ENCODE assay signal across 9 mouse cellular contexts in the genomic region with DNA sequence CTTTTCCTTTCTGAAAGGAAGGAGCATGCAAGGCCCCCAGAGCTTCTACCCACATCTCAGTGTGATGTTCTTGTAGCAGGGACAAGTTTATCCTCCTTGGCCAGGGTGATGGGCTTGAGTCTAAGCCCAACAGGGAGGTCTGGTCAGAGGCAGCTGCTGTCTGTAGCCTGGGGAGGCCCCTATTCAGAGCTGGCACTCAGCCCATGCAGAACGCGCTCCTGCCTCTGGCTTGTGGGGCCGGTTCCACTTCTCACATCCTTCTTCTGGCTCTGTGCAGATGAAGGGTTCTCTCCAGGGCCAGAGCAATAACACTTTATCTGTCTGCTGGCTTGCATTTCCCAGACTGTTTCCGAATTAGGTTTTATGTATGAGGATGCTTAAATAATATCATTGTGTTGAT. TPM values are rescaled to one million over a fixed set of nuclear protein-coding genes. Genes with fewer than 3 reads are reported as not detected.
DNase-seq lines count a peak whose midpoint lies in the region; ATAC-seq and TF ChIP-seq lines count a peak whose summit lies in the region.
"Had no signal": no experiment of that assay in that cellular context is flagged by ENCODE, and none has a peak within 500 bp of the region (broad histone marks: within the 10 kb centered on the region; RNA-seq: fewer than 3 reads in every experiment).

No protein-coding gene starts in this region.

- no peak for TF ChIP-seq POLR2A in lung, adult 2 months (IDR thresholded peaks at IDR 0.05; ENCODE audit: borderline replicate concordance, extremely low read depth, low read depth, low read length)

- no peak overlapping the region for H3K4me3 ChIP-seq in lung, embryonic 14.5 days (ENCODE audit: low read depth, low read length)
- no peak overlapping the region for H3K4me3 ChIP-seq in lung, adult 2 months (replicated peaks; ENCODE audit: extremely low read depth, low read depth, low read length)
- H3K4me3 ChIP-seq in heart, postnatal 0 days (ENCODE audit: low read depth, low read length): no peak overlapping the region
- no peak overlapping the region for H3K4me3 ChIP-seq in stomach, embryonic 14.5 days (ENCODE audit: low read depth, low read length)
- no peak overlapping the region for H3K4me3 ChIP-seq in hindbrain, embryonic 11.5 days (ENCODE audit: low read depth, low read length)

- peak; percentile 90 for ATAC-seq in lung, embryonic 14.5 days (ENCODE audit: insufficient read depth)
- ATAC-seq in heart, postnatal 0 days (ENCODE audit: insufficient read depth, low read depth): peak; percentile 77
- peak; percentile 78; the same call in 1 of the 2 replicates for ATAC-seq in stomach, embryonic 14.5 days (ENCODE audit: insufficient number of reproducible peaks, insufficient read depth, low FRiP score, low read depth)
- no peak for ATAC-seq in hindbrain, embryonic 11.5 days (ENCODE audit: low FRiP score)

- H3K36me3 ChIP-seq in lung, embryonic 14.5 days (ENCODE audit: insufficient read depth): no peaks in the 10 kb centered on the region
- no peaks in the 10 kb centered on the region for H3K36me3 ChIP-seq in heart, postnatal 0 days (replicated peaks; ENCODE audit: control insufficient read depth, insufficient read depth, low read length)
- no peaks in the 10 kb centered on the region for H3K36me3 ChIP-seq in stomach, embryonic 14.5 days (ENCODE audit: control insufficient read depth, insufficient read depth, low read length)
- no peaks in the 10 kb centered on the region for H3K36me3 ChIP-seq in hindbrain, embryonic 11.5 days (ENCODE audit: control insufficient read depth, insufficient read depth, low read length)

- no peak for TF ChIP-seq CTCF in lung, embryonic 14.5 days (IDR thresholded peaks at IDR 0.05; ENCODE audit: low read depth)
- no peak for TF ChIP-seq CTCF in lung, adult 2 months (IDR thresholded peaks at IDR 0.05; ENCODE audit: insufficient read depth, low read length)
- TF ChIP-seq CTCF in heart, postnatal 0 days (IDR thresholded peaks at IDR 0.05; ENCODE audit: low read depth): no peak

- peak overlapping the region; percentile 80 for H3K27ac ChIP-seq in lung, embryonic 14.5 days (ENCODE audit: low read depth)
- no peak overlapping the region for H3K27ac ChIP-seq in heart, postnatal 0 days (ENCODE audit: low read depth)
- peak overlapping the region; percentile 34; the same call in 1 of the 2 replicates for H3K27ac ChIP-seq in stomach, embryonic 14.5 days (ENCODE audit: low read length)
- H3K27ac ChIP-seq in hindbrain, embryonic 11.5 days (ENCODE audit: low read depth, low read length): no peak overlapping the region

- no peak overlapping the region for H3K4me2 ChIP-seq in lung, embryonic 14.5 days
- no peak overlapping the region for H3K4me2 ChIP-seq in heart, postnatal 0 days (ENCODE audit: low read depth, low read length)
- H3K4me2 ChIP-seq in stomach, embryonic 14.5 days (replicated peaks; ENCODE audit: low read depth, low read length): no peak overlapping the region
- H3K4me2 ChIP-seq in hindbrain, embryonic 11.5 days (replicated peaks; ENCODE audit: low read depth, low read length): no peak overlapping the region

- H3K9ac ChIP-seq in lung, embryonic 14.5 days: no peak overlapping the region
- no peak overlapping the region for H3K9ac ChIP-seq in heart, postnatal 0 days (replicated peaks; ENCODE audit: low read depth, low read length)
- no peak overlapping the region for H3K9ac ChIP-seq in stomach, embryonic 14.5 days (replicated peaks; ENCODE audit: low read depth, low read length)
- no peak overlapping the region for H3K9ac ChIP-seq in hindbrain, embryonic 11.5 days (ENCODE audit: low read depth, low read length)

- no peak for TF ChIP-seq EP300 in heart, postnatal 0 days (IDR thresholded peaks at IDR 0.05; ENCODE audit: low read depth)

- H3K27me3 ChIP-seq in lung, embryonic 14.5 days (ENCODE audit: insufficient read depth, low read length): no peaks in the 10 kb centered on the region
- no peaks in the 10 kb centered on the region for H3K27me3 ChIP-seq in heart, postnatal 0 days (ENCODE audit: control insufficient read depth, insufficient read depth, low read length)
- no peaks in the 10 kb centered on the region for H3K27me3 ChIP-seq in stomach, embryonic 14.5 days (ENCODE audit: control insufficient read depth, insufficient read depth, low read length)
- H3K27me3 ChIP-seq in hindbrain, embryonic 11.5 days (ENCODE audit: control insufficient read depth, insufficient read depth, low read length): no peaks in the 10 kb centered on the region

- WGBS in lung, embryonic 14.5 days: 21% methylated on average over 4 of the region's 4 CpGs
- 45% methylated on average over 4 of the region's 4 CpGs for WGBS in lung, adult 2 months
- 31% methylated on average over 4 of the region's 4 CpGs for WGBS in heart, postnatal 0 days
- 32% methylated on average over 4 of the region's 4 CpGs for WGBS in stomach, embryonic 14.5 days
- WGBS in hindbrain, embryonic 11.5 days: 88% methylated on average over 4 of the region's 4 CpGs

- peaks cover 7% of the 10 kb centered on the region; the same call in 1 of the 2 replicates for H3K9me3 ChIP-seq in lung, embryonic 14.5 days (ENCODE audit: low read depth, low read length)
- peaks cover 5% of the 10 kb centered on the region; the same call in 1 of the 2 replicates for H3K9me3 ChIP-seq in heart, postnatal 0 days (replicated peaks; ENCODE audit: control insufficient read depth, low read length)
- no peaks in the 10 kb centered on the region; the same call in 1 of the 2 replicates for H3K9me3 ChIP-seq in stomach, embryonic 14.5 days (ENCODE audit: control insufficient read depth, low read depth, low read length)
- no peaks in the 10 kb centered on the region for H3K9me3 ChIP-seq in hindbrain, embryonic 11.5 days (ENCODE audit: control insufficient read depth, low read length)

- 0 out of 2 replicates have a peak, but pooled peaks cover 3% of the 10 kb centered on the region for H3K4me1 ChIP-seq in lung, embryonic 14.5 days (ENCODE audit: insufficient read depth)
- H3K4me1 ChIP-seq in lung, adult 2 months (ENCODE audit: control insufficient read depth, insufficient read depth, low read length): peaks cover 5% of the 10 kb centered on the region; the same call in 1 of the 2 replicates
- H3K4me1 ChIP-seq in heart, postnatal 0 days (ENCODE audit: control insufficient read depth, insufficient read depth): no peaks in the 10 kb centered on the region
- H3K4me1 ChIP-seq in stomach, embryonic 14.5 days (ENCODE audit: control insufficient read depth, insufficient read depth, low read length): 0 out of 2 replicates have a peak, but pooled peaks cover 6% of the 10 kb centered on the region
- no peaks in the 10 kb centered on the region for H3K4me1 ChIP-seq in hindbrain, embryonic 11.5 days (replicated peaks; ENCODE audit: control insufficient read depth, insufficient read depth, low read length)

- peak; percentile 21 for DNase-seq in adrenal gland, postnatal 14 days
- DNase-seq in adrenal gland, postnatal 10 days: no peak
- DNase-seq in lung, embryonic 14.5 days: peak; percentile 94
- DNase-seq in lung, adult 2 months: no peak
- peak; percentile 46 for DNase-seq in heart, postnatal 0 days (ENCODE audit: low spot score)
- no peak for DNase-seq in cerebellum, adult 8-10 months
- no peak for DNase-seq in hindbrain, embryonic 11.5 days (ENCODE audit: low spot score)
- DNase-seq: right cerebral cortex, postnatal 25 days had no signal

RNA-seq across cellular contexts. Expression of gene Adamts2, which starts 44.3 kb away (rescaled TPM):
- 14.2 and 14.4 TPM in 2 replicates for total RNA-seq in adrenal gland, postnatal 14 days (2021)
- total RNA-seq in adrenal gland, postnatal 10 days (2021): 10 to 100 TPM; 17.6 to 19.4 TPM
- polyA plus RNA-seq in lung, embryonic 14.5 days (2014; fragmentation: Nextera tagmentation; extraction: Ambion mirVana): 9.5 and 10.9 TPM in 2 replicates
- 27.4 and 32.8 TPM in 2 replicates for polyA plus RNA-seq in lung, adult 2 months (2012; rRNA removed)
- 19.0 and 19.4 TPM in 2 replicates for total RNA-seq in heart, postnatal 0 days (2014; rRNA removed; ENCODE audit: low replicate concordance)
- 8.7 and 9.1 TPM in 2 replicates for polyA plus RNA-seq in heart, postnatal 0 days (2015; fragmentation: Nextera tagmentation; extraction: Ambion mirVana)
- 11.7 and 13.0 TPM in 2 replicates for polyA plus RNA-seq in stomach, embryonic 14.5 days (2014; fragmentation: Nextera tagmentation; extraction: Ambion mirVana)
- polyA plus RNA-seq in hindbrain, embryonic 11.5 days (2014; fragmentation: Nextera tagmentation; extraction: Ambion mirVana): 1.8 and 2.4 TPM in 2 replicates

Comparison
In these comparisons a context has a peak if more than half of its experiments do, and no peak if none do; other contexts are left out.
1. DNase-seq: peak in adrenal gland, postnatal 14 days (single experiment), lung, embryonic 14.5 days (single experiment) and heart, postnatal 0 days (single experiment); none in adrenal gland, postnatal 10 days (single experiment), lung, adult 2 months (single experiment), cerebellum, adult 8-10 months (single experiment) and hindbrain, embryonic 11.5 days (single experiment).
2. H3K27ac ChIP-seq: peak in lung, embryonic 14.5 days (single experiment) and stomach, embryonic 14.5 days (single experiment); none in heart, postnatal 0 days (single experiment) and hindbrain, embryonic 11.5 days (single experiment).